Comparison of ENCODE assay signal across 19 mouse cellular contexts in the genomic region with DNA sequence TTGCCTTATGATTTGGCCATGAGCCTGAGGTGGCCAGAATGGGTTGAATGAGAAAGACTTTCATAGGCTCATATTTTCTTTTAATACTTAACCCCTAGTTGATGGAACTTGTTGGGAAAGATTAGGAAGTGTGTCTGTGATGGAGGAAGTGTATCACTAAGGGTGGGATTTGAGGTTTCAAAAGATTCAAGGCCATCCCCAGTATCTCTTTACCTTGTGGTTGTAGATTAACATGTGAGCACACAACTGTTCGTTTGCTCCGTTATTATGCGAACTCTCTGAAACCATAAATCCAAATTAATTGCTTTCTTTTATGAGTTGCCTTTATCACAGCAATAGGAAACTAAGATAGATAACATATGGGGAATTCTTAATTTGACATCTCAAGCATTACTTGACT.
DNase-seq lines count a peak whose midpoint lies in the region; ATAC-seq and TF ChIP-seq lines count a peak whose summit lies in the region.
"Had no signal": no experiment of that assay in that cellular context is flagged by ENCODE, and none has a peak within 500 bp of the region (broad histone marks: within the 10 kb centered on the region; RNA-seq: fewer than 3 reads in every experiment).

No protein-coding gene starts in this region.

- no peaks in the 10 kb centered on the region for H3K36me3 ChIP-seq in intestine, embryonic 15.5 days
- H3K36me3 ChIP-seq in intestine, postnatal 0 days (ENCODE audit: control insufficient read depth, insufficient read depth) = no peaks in the 10 kb centered on the region
- H3K36me3 ChIP-seq in intestine, embryonic 16.5 days (ENCODE audit: control insufficient read depth, insufficient read depth, low read length) = no peaks in the 10 kb centered on the region
- H3K36me3 ChIP-seq: G1E had no signal

- no peak overlapping the region for H3K9ac ChIP-seq in intestine, embryonic 15.5 days
- no peak overlapping the region for H3K9ac ChIP-seq in intestine, postnatal 0 days (ENCODE audit: low read depth, low read length)
- no peak overlapping the region for H3K9ac ChIP-seq in intestine, embryonic 16.5 days (ENCODE audit: low read depth, low read length)

- 76% methylated on average over 3 of the region's 3 CpGs for WGBS in intestine, embryonic 15.5 days
- 49% methylated on average over 3 of the region's 3 CpGs for WGBS in intestine, postnatal 0 days
- 76% methylated on average over 3 of the region's 3 CpGs for WGBS in intestine, embryonic 16.5 days

- no peak overlapping the region for H3K4me3 ChIP-seq in intestine, embryonic 15.5 days (replicated peaks)
- H3K4me3 ChIP-seq in intestine, postnatal 0 days (ENCODE audit: low read depth, low read length) = no peak overlapping the region
- no peak overlapping the region for H3K4me3 ChIP-seq in intestine, embryonic 16.5 days (ENCODE audit: low read length)

- no peak for DNase-seq in lung, postnatal 4 days
- DNase-seq: adrenal gland, adult 2 months; adrenal gland, adult 8-10 months; adrenal gland, postnatal 10 days; adrenal gland, postnatal 14 days; adrenal gland, postnatal 25 days; adrenal gland, postnatal 36 days; B cell, adult 2 months; cerebellum, adult 11 months; cerebellum, adult 11-12 months; cerebellum, adult 18-20 months had no signal

- H3K27ac ChIP-seq in intestine, embryonic 15.5 days = no peak overlapping the region
- no peak overlapping the region for H3K27ac ChIP-seq in intestine, postnatal 0 days (ENCODE audit: low read depth, low read length)
- H3K27ac ChIP-seq in intestine, embryonic 16.5 days (ENCODE audit: low read length) = no peak overlapping the region

- no peak for TF ChIP-seq CTCF in intestine, postnatal 0 days (IDR thresholded peaks at IDR 0.05; ENCODE audit: low read depth)

- H3K27me3 ChIP-seq in intestine, embryonic 15.5 days (replicated peaks) = no peaks in the 10 kb centered on the region
- no peaks in the 10 kb centered on the region for H3K27me3 ChIP-seq in intestine, postnatal 0 days (replicated peaks; ENCODE audit: control insufficient read depth, insufficient read depth, low read length)
- H3K27me3 ChIP-seq in intestine, embryonic 16.5 days (replicated peaks; ENCODE audit: control insufficient read depth, insufficient read depth, low read length) = no peaks in the 10 kb centered on the region
- H3K27me3 ChIP-seq: CH12.LX, Patski had no signal

- H3K4me1 ChIP-seq in intestine, embryonic 15.5 days (replicated peaks) = no peaks in the 10 kb centered on the region
- no peaks in the 10 kb centered on the region for H3K4me1 ChIP-seq in intestine, postnatal 0 days (replicated peaks; ENCODE audit: control insufficient read depth, insufficient read depth, low read length)
- no peaks in the 10 kb centered on the region for H3K4me1 ChIP-seq in intestine, embryonic 16.5 days (ENCODE audit: control insufficient read depth, insufficient read depth, low read length)

- no peaks in the 10 kb centered on the region for H3K9me3 ChIP-seq in intestine, embryonic 15.5 days
- 0 out of 2 replicates have a peak, but pooled peaks cover 4% of the 10 kb centered on the region for H3K9me3 ChIP-seq in intestine, postnatal 0 days (ENCODE audit: control insufficient read depth)
- no peaks in the 10 kb centered on the region for H3K9me3 ChIP-seq in intestine, embryonic 16.5 days (ENCODE audit: control insufficient read depth, low read length)

- H3K4me2 ChIP-seq in intestine, embryonic 15.5 days (replicated peaks) = no peak overlapping the region
- H3K4me2 ChIP-seq in intestine, postnatal 0 days (replicated peaks; ENCODE audit: low read depth) = no peak overlapping the region
- H3K4me2 ChIP-seq in intestine, embryonic 16.5 days (ENCODE audit: low read depth, low read length) = no peak overlapping the region

- ATAC-seq in intestine, embryonic 15.5 days = peak; percentile 76
- no peak for ATAC-seq in intestine, postnatal 0 days
- ATAC-seq in intestine, embryonic 16.5 days = peak; percentile 69
- ATAC-seq: activated CD4-positive, CD25-positive, alpha-beta regulatory T cell, adult 4 months; CD4-positive, CD25-positive, alpha-beta regulatory T cell, adult 4 months; Patski had no signal
